Mouse (Mus musculus) kidney, adult 9 months (tissue): ENCODE measurements at regions not wholly inside any gene's neighbourhood (a gene's known extent, or its start where the extent isn't known, plus 50 kb on each side); places are given as distances from the start of the nearest gene placed in this dataset.

Source experiments
- DNase-seq: peaks from one replicate; pipeline ENCODE4 v3.0.0; 2022

GRCm38 (mm10) chr4:150800774-150801173 is 52.9 kb upstream of the Errfi1 start:
- DNase-seq, result no peak

- DNase-seq, result peak; percentile 61
Observed at GRCm38 (mm10) chr4:150799550-150800398, 53.9 kb upstream of the Errfi1 start.

GRCm38 (mm10) chr4:150798783-150799530 is 54.8 kb upstream of the Errfi1 start:
- peak; percentile 88 for DNase-seq

- no peak for DNase-seq
Observed at GRCm38 (mm10) chr4:150798281-150798680, 55.4 kb upstream of the Errfi1 start.

GRCm38 (mm10) chr4:150797057-150797456 is 56.7 kb upstream of the Errfi1 start:
- peak; percentile 83 for DNase-seq

- no peak for DNase-seq
Observed at GRCm38 (mm10) chr4:150794878-150795277, 58.8 kb upstream of the Errfi1 start.

GRCm38 (mm10) chr4:150794257-150794794 is 59.4 kb upstream of the Errfi1 start:
- no peak for DNase-seq

- DNase-seq, result no peak
Observed at GRCm38 (mm10) chr4:150793146-150793545, 60.6 kb upstream of the Errfi1 start.

- no peak for DNase-seq
Observed at GRCm38 (mm10) chr4:150789166-150789565, 64.6 kb upstream of the Errfi1 start.

GRCm38 (mm10) chr4:150787113-150787512 is 66.6 kb upstream of the Errfi1 start:
- DNase-seq, result no peak

- no peak for DNase-seq
Observed at GRCm38 (mm10) chr4:150786651-150787050, 67.1 kb upstream of the Errfi1 start.

- peak; percentile 68 for DNase-seq
Observed at GRCm38 (mm10) chr4:150784491-150785451, 68.9 kb upstream of the Errfi1 start.

GRCm38 (mm10) chr4:150781304-150781703 is 72.4 kb upstream of the Errfi1 start:
- DNase-seq, result no peak

GRCm38 (mm10) chr4:150779340-150779739 is 74.4 kb upstream of the Errfi1 start:
- no peak for DNase-seq

- peak; percentile 62 for DNase-seq
Observed at GRCm38 (mm10) chr4:150778683-150779082, 75.0 kb upstream of the Errfi1 start.

- peak; percentile 42 for DNase-seq
Observed at GRCm38 (mm10) chr4:150775695-150776521, 77.8 kb upstream of the Errfi1 start.

- DNase-seq, result no peak
Observed at GRCm38 (mm10) chr4:150775281-150775680, 78.4 kb upstream of the Errfi1 start.

GRCm38 (mm10) chr4:150774289-150774914 is 79.3 kb upstream of the Errfi1 start:
- no peak for DNase-seq

- peak; percentile 66 for DNase-seq
Observed at GRCm38 (mm10) chr4:150771922-150772651, 81.6 kb upstream of the Errfi1 start.

- no peak for DNase-seq
Observed at GRCm38 (mm10) chr4:150771469-150771868, 82.2 kb upstream of the Errfi1 start.
